Mouse (Mus musculus): ENCODE measurements around the gene Wdr90.

DNA sequence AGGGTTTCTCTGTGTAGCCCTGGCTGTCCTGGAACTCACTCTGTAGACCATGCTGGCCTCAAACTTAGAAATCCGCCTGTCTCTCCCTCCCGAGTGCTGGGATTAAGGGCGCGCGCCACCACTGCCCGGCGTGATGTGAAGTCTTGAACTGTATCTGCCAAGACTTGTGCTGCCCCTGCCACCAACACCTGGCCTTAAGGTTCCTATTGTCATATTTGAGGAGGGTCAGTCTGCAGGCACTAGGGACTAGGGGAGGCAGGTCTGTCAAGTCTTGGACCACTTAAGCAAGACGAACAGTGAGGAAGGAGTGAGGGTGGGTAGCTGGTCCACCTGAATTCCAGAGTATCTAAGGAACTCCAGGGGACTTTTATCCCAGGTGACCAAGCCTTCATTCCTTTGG lies 8.2 kb upstream of the Wdr90 start:
- TF ChIP-seq CTCF (IDR thresholded peaks at IDR 0.05; ENCODE audit: extremely low read depth, insufficient read depth, insufficient read length, insufficient replicate concordance) = no peak
- TF ChIP-seq POLR2A (IDR thresholded peaks at IDR 0.05; ENCODE audit: low read depth, low read length) = no peak
